ENCODE assay signal across 9 mouse cellular contexts in genomic region chr2:167130050-167130770, GRCm38 (mm10). TPM values are rescaled to one million over a fixed set of nuclear protein-coding genes. Genes with fewer than 3 reads are reported as not detected.
DNase-seq lines count a peak whose midpoint lies in the region; ATAC-seq lines count a peak whose summit lies in the region.
"Had no signal": no experiment of that assay in that cellular context is flagged by ENCODE, and none has a peak within 500 bp of the region (broad histone marks: within the 10 kb centered on the region; RNA-seq: fewer than 3 reads in every experiment).

No protein-coding gene starts in this region.

- DNase-seq in heart, adult 11 months, result no peak
- DNase-seq in ZHBTc4 (ENCODE audit: low read depth, low spot score), result peak; percentile 59
- peak; percentile 67 for DNase-seq in intestine, embryonic 14.5 days (ENCODE audit: low spot score)
- no peak for DNase-seq in thymus, postnatal 25 days
- no peak for DNase-seq in Muller cell, postnatal 12 days (ENCODE audit: inconsistent ontology term)
- no peak for DNase-seq in frontal cortex, postnatal 14 days (ENCODE audit: low spot score in 2 of 2)
- DNase-seq: cerebellum, adult 18-20 months had no signal

- no peaks in the 10 kb centered on the region for H3K36me3 ChIP-seq in heart, embryonic 11.5 days (ENCODE audit: control insufficient read depth, insufficient read depth, low read length)
- no peaks in the 10 kb centered on the region for H3K36me3 ChIP-seq in intestine, embryonic 14.5 days (ENCODE audit: control insufficient read depth, insufficient read depth, low read length)
- no peaks in the 10 kb centered on the region for H3K36me3 ChIP-seq in midbrain, embryonic 12.5 days

- peaks cover 18% of the 10 kb centered on the region for H3K4me1 ChIP-seq in heart, embryonic 11.5 days (ENCODE audit: control insufficient read depth, insufficient read depth, low read length)
- H3K4me1 ChIP-seq in intestine, embryonic 14.5 days (replicated peaks; ENCODE audit: control insufficient read depth, insufficient read depth, low read length), result peaks cover 23% of the 10 kb centered on the region
- H3K4me1 ChIP-seq in midbrain, embryonic 12.5 days, result peaks cover 22% of the 10 kb centered on the region

- no peak for ATAC-seq in heart, embryonic 11.5 days (replicated peaks; ENCODE audit: insufficient number of reproducible peaks, low FRiP score, low TSS enrichment)
- ATAC-seq in intestine, embryonic 14.5 days (replicated peaks; ENCODE audit: low FRiP score, low TSS enrichment, low read depth), result 0 out of 2 replicates have a peak, but pooled peaks have one; percentile 51
- ATAC-seq in midbrain, embryonic 12.5 days (ENCODE audit: low FRiP score, low read depth), result no peak

- peaks cover 9% of the 10 kb centered on the region for H3K27me3 ChIP-seq in heart, embryonic 11.5 days (ENCODE audit: control insufficient read depth, insufficient read depth, low read length)
- no peaks in the 10 kb centered on the region for H3K27me3 ChIP-seq in intestine, embryonic 14.5 days (replicated peaks; ENCODE audit: control insufficient read depth, insufficient read depth, low read length)
- peaks cover 4% of the 10 kb centered on the region; the same call in 1 of the 2 replicates for H3K27me3 ChIP-seq in midbrain, embryonic 12.5 days

- H3K27ac ChIP-seq in heart, embryonic 11.5 days (ENCODE audit: low read depth, low read length), result no peak overlapping the region
- H3K27ac ChIP-seq in intestine, embryonic 14.5 days (ENCODE audit: low read depth), result peak overlapping the region; percentile 94
- peak overlapping the region; percentile 16; the same call in 1 of the 2 replicates for H3K27ac ChIP-seq in midbrain, embryonic 12.5 days (replicated peaks)

- no peaks in the 10 kb centered on the region for H3K9me3 ChIP-seq in heart, embryonic 11.5 days (replicated peaks; ENCODE audit: control insufficient read depth, low read length)
- no peaks in the 10 kb centered on the region for H3K9me3 ChIP-seq in intestine, embryonic 14.5 days (ENCODE audit: control insufficient read depth, low read length)
- H3K9me3 ChIP-seq in midbrain, embryonic 12.5 days, result no peaks in the 10 kb centered on the region

- 0 out of 2 replicates have a peak overlapping the region, but pooled peaks have one; percentile 12 for H3K9ac ChIP-seq in heart, embryonic 11.5 days (ENCODE audit: low read depth, low read length)
- H3K9ac ChIP-seq in intestine, embryonic 14.5 days (ENCODE audit: low read length), result 0 out of 2 replicates have a peak overlapping the region, but pooled peaks have one; percentile 29
- H3K9ac ChIP-seq in midbrain, embryonic 12.5 days (replicated peaks), result no peak overlapping the region

- H3K4me3 ChIP-seq in heart, embryonic 11.5 days (ENCODE audit: low read depth, low read length), result no peak overlapping the region
- peak overlapping the region; percentile 35; the same call in 1 of the 2 replicates for H3K4me3 ChIP-seq in intestine, embryonic 14.5 days (ENCODE audit: low read depth, low read length)
- no peak overlapping the region for H3K4me3 ChIP-seq in midbrain, embryonic 12.5 days

- peak overlapping the region; percentile 68 for H3K4me2 ChIP-seq in heart, embryonic 11.5 days
- H3K4me2 ChIP-seq in intestine, embryonic 14.5 days (ENCODE audit: low read length), result peak overlapping the region; percentile 57
- H3K4me2 ChIP-seq in midbrain, embryonic 12.5 days (replicated peaks), result no peak overlapping the region

- 44% methylated on average over 9 of the region's 9 CpGs for WGBS in heart, embryonic 11.5 days (ENCODE audit: insufficient replicate concordance)
- WGBS in intestine, embryonic 14.5 days, result 21% methylated on average over 9 of the region's 9 CpGs
- WGBS in midbrain, embryonic 12.5 days, result 36% methylated on average over 9 of the region's 9 CpGs

RNA-seq across cellular contexts. Expression of gene Kcnb1, which starts 59.7 kb away (rescaled TPM):
- polyA plus RNA-seq in heart, embryonic 11.5 days (2014; fragmentation: Nextera tagmentation; extraction: Ambion mirVana), result 0.10 and 0.16 TPM in 2 replicates
- 1.8 and 1.9 TPM in 2 replicates for polyA plus RNA-seq in intestine, embryonic 14.5 days (2014; fragmentation: Nextera tagmentation; extraction: Ambion mirVana)
- 1.3 and 1.4 TPM in 2 replicates for polyA plus RNA-seq in midbrain, embryonic 12.5 days (2016; fragmentation: Nextera tagmentation; extraction: Ambion mirVana)

Comparison
In these comparisons a context has a peak if more than half of its experiments do, and no peak if none do; other contexts are left out.
1. DNase-seq: peak in ZHBTc4 (single experiment) and intestine, embryonic 14.5 days (single experiment); none in heart, adult 11 months (single experiment), thymus, postnatal 25 days (single experiment), Muller cell, postnatal 12 days (single experiment) and frontal cortex, postnatal 14 days (0 of 2).